Mouse (Mus musculus) neutrophil, adult 83 days (primary cell): ENCODE results near the gene Adcyap1r1. TPM values are rescaled to one million over a fixed set of nuclear protein-coding genes. Genes with fewer than 3 reads are reported as not detected.

ENCODE experiments used
- total RNA-seq, 2 experiments: library from RNA; stranded (reverse); gene quantifications; one replicate each; pipeline ENCODE4 v1.2.4; 2023

Adcyap1r1 gene
- not detected for total RNA-seq

GRCm38 (mm10) chr6:55451771-55452371 lies at the start of gene Adcyap1r1:
Gene Adcyap1r1 (plus strand): TSS chr6:55451978.

Other genes with a start within 250 kb of the Adcyap1r1 start
- gene Mindy4, start 248.6 kb upstream of the Adcyap1r1 start, total RNA-seq: 1 to 10 TPM; 1.6 to 1.9 TPM
- gene Aqp1, start 115.5 kb upstream of the Adcyap1r1 start, total RNA-seq: 100 to 1,000 TPM in 1 of 2 experiments, 10 to 100 TPM in 1; 79.2 to 127 TPM
- gene Ghrhr, start 75.7 kb upstream of the Adcyap1r1 start, total RNA-seq: not detected
- gene Neurod6, start 229.3 kb downstream of the Adcyap1r1 start, total RNA-seq: not detected